Mouse (Mus musculus) left cerebral cortex, postnatal 10 days (tissue): ENCODE measurements at regions not wholly inside any gene's neighbourhood (a gene's known extent, or its start where the extent isn't known, plus 50 kb on each side); places are given as distances from the start of the nearest gene placed in this dataset.
A peak's percentile ranks its signal among the peaks of the same experiment; 100 is the strongest.

Experiments
- DNase-seq, 2 experiments: peaks; one replicate each; pipeline ENCODE4 v3.0.0; 2021 to 2022; ENCODE audit warnings: low spot score in 2 of 2, mixed read lengths in 1 of 2; ENCODE audit errors: extremely low spot score in 1 of 2
- intact Hi-C: fragments of 180-260 bp; cut with DNase I; formaldehyde crosslinking; loops from one replicate; pipeline ENCODE4 v1.15.1; 2025

GRCm38 (mm10) chr5:120020748-120021147 is 95.5 kb upstream of the Rbm19 start:
- DNase-seq = no peak
- intact Hi-C loops = no loop called here

GRCm38 (mm10) chr5:120022276-120022675 is 94.0 kb upstream of the Rbm19 start:
- no peak for DNase-seq
- intact Hi-C loops = no loop called here

- intact Hi-C loops = no loop called here
- peak; percentile 65 to 66 for DNase-seq
Measured at GRCm38 (mm10) chr5:120024071-120024470, 92.2 kb upstream of the Rbm19 start.

GRCm38 (mm10) chr5:120025212-120025611 is 91.1 kb upstream of the Rbm19 start:
- intact Hi-C loops = no loop called here
- DNase-seq = no peak

GRCm38 (mm10) chr5:120030904-120031303 is 85.4 kb upstream of the Rbm19 start:
- intact Hi-C loops = no loop called here
- DNase-seq = no peak

- intact Hi-C loops = no loop called here
- no peak for DNase-seq
Measured at GRCm38 (mm10) chr5:120031614-120032013, 84.7 kb upstream of the Rbm19 start.

GRCm38 (mm10) chr5:120034499-120035077 is 81.7 kb upstream of the Rbm19 start:
- DNase-seq = no peak
- intact Hi-C loops = no loop called here

GRCm38 (mm10) chr5:120035251-120035650 is 81.0 kb upstream of the Rbm19 start:
- intact Hi-C loops = no loop called here
- peak in 1 of 2 experiments; percentile 15 for DNase-seq

- no peak for DNase-seq
- intact Hi-C loops = no loop called here
Measured at GRCm38 (mm10) chr5:120037806-120038205, 78.5 kb upstream of the Rbm19 start.

GRCm38 (mm10) chr5:120043786-120044185 is 72.5 kb upstream of the Rbm19 start:
- intact Hi-C loops = no loop called here
- no peak for DNase-seq

GRCm38 (mm10) chr5:120049063-120049781 is 67.0 kb upstream of the Rbm19 start:
- intact Hi-C loops = no loop called here
- DNase-seq = no peak

GRCm38 (mm10) chr5:120050728-120051436 is 65.4 kb upstream of the Rbm19 start:
- intact Hi-C loops = no loop called here
- peak in 1 of 2 experiments; percentile 31 for DNase-seq

- DNase-seq = no peak
- intact Hi-C loops = no loop called here
Measured at GRCm38 (mm10) chr5:120054498-120055167, 61.6 kb upstream of the Rbm19 start.
